Mouse (Mus musculus) embryonic stem cell, embryonic (primary cell): ENCODE results near the gene Nectin2.

Experiments
- CTCF ChIA-PET, 4 experiments: fragments of 300-600 bp in 2 of 4; fragments of 350-600 bp in 2 of 4; sonication (Branson Sonifier 250); formaldehyde crosslinking; loops; one replicate each; lab custom pipeline; 2022; ENCODE audit warnings: inconsistent platforms in 2 of 4; lab: Charles Lee
- POLR2A ChIA-PET, 4 experiments: fragments of 300-600 bp in 2 of 4; fragments of 350-600 bp in 2 of 4; sonication (Branson Sonifier 250); formaldehyde crosslinking; loops; one replicate each; lab custom pipeline; 2022; ENCODE audit warnings: antibody characterized with exemption in 4 of 4, inconsistent platforms in 1 of 4; lab: Charles Lee

The Nectin2 gene

GRCm38 (mm10) chr7:19741329-19742031, 8.8 kb downstream of the Nectin2 start:
- ChIA-PET POLR2A (interaction anchor here (0.5 to 7.3 kb wide), 92 partner anchors 8 to 857 kb away, joined by 3 to 70 read pairs (median 5); partner anchors contain the start of genes Apoe (in 3 of the 4), Bcam (in 3 of the 4), Tomm40 (in 3 of the 4) and Bcl3 (in 2 of the 4)), CTCF (interaction anchor here (0.5 to 3.2 kb wide), 51 partner anchors 8 to 336 kb away, joined by 3 to 41 read pairs (median 4); partner anchors contain the start of genes Cblc (in 3 of the 4), Bcam (in 2 of the 4), Nectin2 (in 2 of the 4) and Tomm40 (in 2 of the 4))

GRCm38 (mm10) chr7:19740269-19740668, 10.0 kb downstream of the Nectin2 start:
- POLR2A ChIA-PET, result interaction anchor here in 3 of 4 experiments (0.6 to 7.3 kb wide), 36 partner anchors 9 to 167 kb away, joined by 3 to 70 read pairs (median 8); partner anchors contain the start of genes Apoe (in 2 of the 3), Bcam (in 2 of the 3), Tomm40 (in 2 of the 3) and Nectin2 (in 1 of the 3)
- CTCF ChIA-PET, result interaction anchor here (0.6 to 3.2 kb wide), 51 partner anchors 9 to 378 kb away, joined by 3 to 41 read pairs (median 4); partner anchors contain the start of genes Bcam (in 2 of the 4), Cblc (in 2 of the 4), Nectin2 (in 2 of the 4) and Apoe (in 1 of the 4)

GRCm38 (mm10) chr7:19738771-19739170, 11.5 kb downstream of the Nectin2 start:
- POLR2A ChIA-PET, result interaction anchor here in 2 of 4 experiments (1.3 to 6.3 kb wide), 4 partner anchors 22 to 52 kb away, joined by 3 to 50 read pairs (median 12); partner anchors contain the start of gene Tomm40 (in 1 of the 2)
- CTCF ChIA-PET, result interaction anchor here in 1 of 4 experiments (3.2 kb wide), 1 partner anchor 11 kb away, joined by 10 read pairs; no protein-coding TSS in a partner anchor

DNA sequence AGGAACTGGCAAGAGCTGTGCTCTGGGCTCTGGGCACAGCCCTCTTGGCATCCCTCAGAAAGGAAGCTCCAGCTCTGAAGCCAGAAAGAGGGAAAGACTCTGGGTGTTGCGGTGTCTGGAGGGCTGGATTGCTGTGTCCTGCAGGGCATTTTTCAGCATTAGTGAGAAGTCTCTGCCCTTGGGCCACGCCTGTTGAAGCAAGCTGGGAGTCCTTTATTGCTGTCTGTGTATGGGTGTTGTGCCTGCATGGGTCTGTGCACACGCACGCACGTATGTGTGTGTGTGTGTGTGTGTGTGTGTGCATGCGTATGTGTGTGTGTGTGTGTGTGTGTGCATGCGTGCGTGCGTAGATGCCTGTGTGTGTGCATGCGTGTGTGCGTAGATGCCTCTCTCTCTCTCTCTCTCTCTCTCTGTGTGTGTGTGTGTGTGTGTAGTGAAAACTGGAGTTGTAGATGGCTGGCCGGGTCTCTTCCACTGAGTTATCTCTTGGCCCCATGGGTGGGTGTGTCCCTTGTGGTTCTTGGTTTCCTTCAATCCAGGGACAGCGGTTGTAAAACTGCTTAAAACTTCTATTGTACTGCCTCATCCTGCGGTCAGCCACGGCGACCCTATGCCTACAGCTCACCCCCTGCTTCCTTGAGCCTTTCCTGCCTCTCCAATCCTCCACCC, 13.8 kb downstream of the Nectin2 start:
- ChIA-PET CTCF (interaction anchor here in 3 of 4 experiments (0.6 to 1.5 kb wide), 6 partner anchors 13 to 192 kb away, joined by 3 to 7 read pairs (median 3); partner anchors contain the start of genes Cblc (in 1 of the 3) and Tomm40 (in 1 of the 3)), POLR2A (interaction anchor here in 3 of 4 experiments (0.6 to 2.3 kb wide), 8 partner anchors 12 to 39 kb away, joined by 3 to 12 read pairs (median 6); partner anchors contain the start of genes Tomm40 (in 2 of the 3) and Apoe (in 1 of the 3))

- CTCF ChIA-PET, result interaction anchor here in 1 of 4 experiments (0.5 to 1.8 kb wide), 2 partner anchors 16 to 65 kb away, joined by 3 to 4 read pairs; partner anchors contain the start of gene Nectin2
- POLR2A ChIA-PET, result interaction anchor here in 3 of 4 experiments (1.1 to 1.9 kb wide), 6 partner anchors 11 to 36 kb away, joined by 3 to 6 read pairs (median 4); partner anchors contain the start of genes Apoe (in 1 of the 3) and Tomm40 (in 1 of the 3)
Measured at GRCm38 (mm10) chr7:19734178-19734666, 16.1 kb downstream of the Nectin2 start.

GRCm38 (mm10) chr7:19726541-19726940, 23.7 kb downstream of the Nectin2 start:
- POLR2A ChIA-PET, result interaction anchor here in 2 of 4 experiments (0.7 to 2.0 kb wide), 4 partner anchors 11 to 61 kb away, joined by 3 to 8 read pairs (median 6); partner anchors contain the start of gene Tomm40 (in 1 of the 2)
- CTCF ChIA-PET, result interaction anchor here in 2 of 4 experiments (1.5 to 1.8 kb wide), 2 partner anchors 14 to 58 kb away, joined by 4 read pairs; no protein-coding TSS in a partner anchor

DNA sequence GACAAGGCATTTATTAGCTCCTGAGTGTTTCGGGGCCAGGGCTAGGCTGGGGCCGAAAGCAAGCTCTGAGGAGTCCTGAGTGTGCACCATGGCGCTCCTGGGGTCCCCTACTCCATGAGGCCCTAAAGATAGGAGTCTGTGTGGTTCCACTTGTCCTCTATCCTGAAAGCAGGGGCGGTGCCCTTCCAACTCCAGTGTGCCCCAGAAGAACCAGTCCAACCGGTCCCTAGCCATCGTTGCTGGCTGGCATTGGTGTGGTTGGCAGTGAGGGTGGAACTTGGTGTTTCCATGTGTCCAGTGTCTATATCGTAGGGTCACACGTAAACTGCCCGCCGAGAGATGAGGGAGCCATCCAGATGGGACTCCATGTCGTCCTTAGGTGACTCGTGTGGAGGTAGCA, 26.1 kb downstream of the Nectin2 start:
- POLR2A ChIA-PET, result interaction anchor here in 2 of 4 experiments (0.7 to 19.0 kb wide), 6 partner anchors 9 to 560 kb away, joined by 3 to 415 read pairs (median 8); partner anchors contain the start of genes Tomm40 (in 2 of the 2), Apoc1 (in 1 of the 2) and Apoe (in 1 of the 2)
- CTCF ChIA-PET, result interaction anchor here in 1 of 4 experiments (0.8 kb wide), 1 partner anchor 17 kb away, joined by 3 read pairs; no protein-coding TSS in a partner anchor

- CTCF ChIA-PET, result interaction anchor here in 1 of 4 experiments (0.9 kb wide), 1 partner anchor 18 kb away, joined by 3 read pairs; no protein-coding TSS in a partner anchor
Measured at GRCm38 (mm10) chr7:19722754-19723195, 27.5 kb downstream of the Nectin2 start.

GRCm38 (mm10) chr7:19719200-19719599, 31.1 kb downstream of the Nectin2 start:
- ChIA-PET POLR2A (interaction anchor here in 2 of 4 experiments (0.8 to 19.0 kb wide), 6 partner anchors 13 to 23 kb away, joined by 3 to 415 read pairs (median 27); partner anchors contain the start of genes Apoc1 (in 2 of the 2) and Apoe (in 2 of the 2)), CTCF (interaction anchor here in 1 of 4 experiments (0.5 to 0.6 kb wide), 2 partner anchors 126 to 153 kb away, joined by 4 read pairs; no protein-coding TSS in a partner anchor)

More at GRCm38 (mm10) chr7:19722754-19723195, 27.5 kb downstream of the Nectin2 start:
- POLR2A ChIA-PET, result interaction anchor here in 3 of 4 experiments (0.7 to 19.0 kb wide), 6 partner anchors 9 to 113 kb away, joined by 3 to 415 read pairs (median 6); partner anchors contain the start of genes Apoc1 (in 1 of the 3) and Apoe (in 1 of the 3)

- POLR2A ChIA-PET, result interaction anchor here in 2 of 4 experiments (0.8 to 19.0 kb wide), 6 partner anchors 14 to 23 kb away, joined by 3 to 415 read pairs (median 27); partner anchors contain the start of genes Apoc1 (in 2 of the 2) and Apoe (in 2 of the 2)
- CTCF ChIA-PET, result interaction anchor here in 1 of 4 experiments (0.5 kb wide), 1 partner anchor 154 kb away, joined by 4 read pairs; no protein-coding TSS in a partner anchor
Measured at GRCm38 (mm10) chr7:19718297-19718952, 31.9 kb downstream of the Nectin2 start.

GRCm38 (mm10) chr7:19717346-19717745, 32.9 kb downstream of the Nectin2 start:
- ChIA-PET POLR2A (interaction anchor here in 2 of 4 experiments (0.6 to 19.0 kb wide), 9 partner anchors 11 to 72 kb away, joined by 3 to 415 read pairs (median 12); partner anchors contain the start of genes Apoc1 (in 2 of the 2) and Apoe (in 2 of the 2)), CTCF (interaction anchor here in 2 of 4 experiments (0.6 to 2.2 kb wide), 2 partner anchors 18 to 33 kb away, joined by 3 to 5 read pairs; partner anchors contain the start of gene Nectin2 (in 1 of the 2))

GRCm38 (mm10) chr7:19716822-19717221, 33.5 kb downstream of the Nectin2 start:
- CTCF ChIA-PET, result interaction anchor here in 3 of 4 experiments (0.6 to 5.7 kb wide), 9 partner anchors 17 to 53 kb away, joined by 3 to 103 read pairs (median 5); partner anchors contain the start of genes Apoe (in 1 of the 3), Clptm1 (in 1 of the 3) and Nectin2 (in 1 of the 3)
- POLR2A ChIA-PET, result interaction anchor here in 2 of 4 experiments (0.6 to 19.0 kb wide), 23 partner anchors 9 to 107 kb away, joined by 3 to 415 read pairs (median 9); partner anchors contain the start of genes Apoc1 (in 2 of the 2), Apoe (in 2 of the 2), Bcl3 (in 1 of the 2) and Cblc (in 1 of the 2)

DNA sequence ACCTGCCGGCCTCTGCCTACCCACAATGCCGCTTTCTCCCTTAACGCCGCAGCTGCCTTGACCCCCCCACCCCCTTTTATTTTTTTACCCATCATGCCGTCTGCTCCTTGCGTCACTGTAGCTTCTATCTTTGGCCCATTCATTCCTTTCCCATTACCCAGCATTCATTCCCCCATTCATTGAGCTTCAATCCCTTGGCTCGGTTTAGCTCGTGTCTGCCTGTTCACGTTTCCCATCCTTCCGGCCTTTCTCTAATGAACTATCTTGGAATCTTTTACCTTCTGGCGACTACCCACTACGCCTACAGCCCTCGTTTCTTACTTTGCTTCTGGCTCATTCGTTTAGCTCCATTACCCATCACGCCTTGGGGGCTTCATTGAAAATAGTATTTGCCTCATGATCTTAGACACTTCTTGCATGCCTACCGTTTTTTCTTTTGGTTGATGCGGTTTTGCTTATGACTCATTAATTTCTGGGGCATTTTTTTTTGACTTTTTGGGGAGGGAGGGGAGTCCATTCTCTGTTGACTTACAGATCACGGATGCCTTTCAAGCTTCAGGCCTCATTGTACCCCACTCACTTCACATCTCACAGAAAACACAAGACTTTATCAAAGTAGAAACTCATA, 34.1 kb downstream of the Nectin2 start:
- ChIA-PET POLR2A (interaction anchor here (0.6 to 19.0 kb wide), 95 partner anchors 8 to 844 kb away, joined by 3 to 415 read pairs (median 5); partner anchors contain the start of genes Apoe (in 3 of the 4), Bcam (in 3 of the 4), Clptm1 (in 3 of the 4) and Apoc1 (in 2 of the 4)), CTCF (interaction anchor here (0.6 to 7.4 kb wide), 33 partner anchors 11 to 353 kb away, joined by 3 to 103 read pairs (median 5); partner anchors contain the start of genes Apoe (in 2 of the 4), Clptm1 (in 2 of the 4) and Nectin2 (in 1 of the 4))
